Mouse (Mus musculus) CH12.LX (cell line): ENCODE measurements around the gene Sult2a1. TPM values are rescaled to one million over a fixed set of nuclear protein-coding genes. Genes with fewer than 3 reads are reported as not detected.
"Not testable (repeated sequence)": the region's sequence is repeated elsewhere in the genome, so short reads cannot be mapped to it uniquely, and the experiment has no call there.

Experiments
- DNase-seq: peaks from one replicate; pipeline ENCODE4 v3.0.0-alpha.2; 2013; ENCODE audit errors: extremely low read depth
- H3K27ac ChIP-seq: 2 replicates; pipeline ENCODE4 v1.5.1; 2012; ENCODE audit warnings: low read depth, mild to moderate bottlenecking, control low read depth, moderate library complexity; ENCODE audit not compliant: insufficient read depth
- H3K27me3 ChIP-seq: replicated peaks from 2 replicates; pipeline ENCODE3; 2012; ENCODE audit warnings: inconsistent platforms
- H3K36me3 ChIP-seq, 2 experiments: replicated peaks in 1 of 2; 2 replicates each; pipeline versions ENCODE3 to v1.6.1; 2012; ENCODE audit warnings: inconsistent platforms in 1 of 2, low read length in 1 of 2, mild to moderate bottlenecking in 1 of 2, mixed read lengths in 1 of 2, moderate library complexity in 1 of 2; ENCODE audit not compliant: control insufficient read depth in 1 of 2, insufficient read depth in 1 of 2
- H3K4me1 ChIP-seq, 2 experiments: 2 replicates each; pipeline ENCODE4 v1.6.1; 2012; ENCODE audit warnings: inconsistent platforms in 1 of 2, moderate library complexity in 1 of 2; ENCODE audit not compliant: insufficient read depth in 2 of 2, control insufficient read depth in 1 of 2
- H3K4me2 ChIP-seq: 2 replicates; pipeline ENCODE4 v1.6.1; 2012; ENCODE audit warnings: low read depth, mild to moderate bottlenecking, control low read depth; ENCODE audit not compliant: poor library complexity, insufficient read depth, severe bottlenecking
- H3K4me3 ChIP-seq, 3 experiments: fragments of 150-350 bp in 1 of 3; sonication (generic) in 1 of 3; replicated peaks in 1 of 3; 2 replicates each; pipeline versions ENCODE3 to v1.5.1; 2011 to 2012; ENCODE audit warnings: low read depth in 2 of 3, low read length in 2 of 3, mild to moderate bottlenecking in 2 of 3, moderate library complexity in 2 of 3, control low read depth in 1 of 3, improper control_type of control experiment in 1 of 3, inconsistent platforms in 1 of 3, mixed read lengths in 1 of 3; ENCODE audit not compliant: poor library complexity in 1 of 3
- H3K79me2 ChIP-seq: replicated peaks from 2 replicates; pipeline ENCODE4 v1.6.1; 2012; ENCODE audit warnings: mild to moderate bottlenecking, moderate library complexity; ENCODE audit not compliant: control insufficient read depth, poor library complexity, insufficient read depth, severe bottlenecking; ENCODE audit errors: extremely low read depth
- H3K9ac ChIP-seq: 2 replicates; pipeline ENCODE4 v1.6.1; 2012; ENCODE audit warnings: low read depth, mild to moderate bottlenecking, control low read depth, moderate library complexity; ENCODE audit not compliant: insufficient read depth
- H3K9me3 ChIP-seq: replicated peaks from 2 replicates; pipeline ENCODE3; 2012; ENCODE audit warnings: low read length, inconsistent platforms, mixed read lengths
- ETS1 ChIP-seq: conservative IDR thresholded peaks from 2 replicates; pipeline ENCODE4 v1.6.1; 2012; ENCODE audit warnings: low read depth, mild to moderate bottlenecking, inconsistent platforms, low read length, improper control_type of control experiment, moderate library complexity
- IRF4 ChIP-seq: IDR thresholded peaks from 2 replicates; pipeline ENCODE4 v1.6.1; 2014; ENCODE audit warnings: low read depth, mild to moderate bottlenecking, inconsistent platforms, low read length, improper control_type of control experiment
- MAFK ChIP-seq: IDR thresholded peaks from 2 replicates; pipeline ENCODE4 v1.6.1; 2011; ENCODE audit warnings: low read length, improper control_type of control experiment; ENCODE audit not compliant: insufficient replicate concordance
- MAZ ChIP-seq: IDR thresholded peaks from 2 replicates; pipeline ENCODE4 v1.6.1; 2012; ENCODE audit warnings: low read depth, mild to moderate bottlenecking, inconsistent platforms, low read length, improper control_type of control experiment, moderate library complexity
- MEF2A ChIP-seq: IDR thresholded peaks from 2 replicates; pipeline ENCODE4 v1.6.1; 2014; ENCODE audit warnings: low read depth, mild to moderate bottlenecking, inconsistent platforms, low read length, improper control_type of control experiment, borderline replicate concordance
- MYC ChIP-seq: IDR thresholded peaks from 2 replicates; pipeline ENCODE4 v1.6.1; 2011; ENCODE audit warnings: low read depth, mild to moderate bottlenecking, improper control_type of control experiment, low read length
- RAD21 ChIP-seq: IDR thresholded peaks from 2 replicates; pipeline ENCODE4 v1.6.1; 2011; ENCODE audit warnings: low read depth, mild to moderate bottlenecking, low read length, improper control_type of control experiment, moderate library complexity
- dilution Hi-C: fragments of 300-500 bp; cut with MboI; formaldehyde crosslinking; loops from 2 replicates; pipeline ENCODE4 v1.14.3; 2020; ENCODE audit warnings: low sequenced_read_pairs; ENCODE audit not compliant: extremely low pct_unique_long_range_greater_than_20kb, extremely low pct_ligation_motif_present
- in situ Hi-C: fragments of 300-500 bp; cut with MboI; formaldehyde crosslinking; loops from 3 replicates; pipeline ENCODE4 v1.14.3; 2019; ENCODE audit warnings: low sequenced_read_pairs, low pct_ligation_motif_present, low pct_unique_long_range_greater_than_20kb, mixed read lengths
- polyA plus RNA-seq: library from polyadenylated mRNA; unstranded; fragments of >175 nt; gene quantifications from 2 replicates; pipeline ENCODE4 v1.2.1, GENCODE M21; 2012; ENCODE audit warnings: low read depth; ENCODE audit not compliant: insufficient read length
- total RNA-seq, 2 experiments: library from RNA; depleted of rRNA; stranded (reverse); fragments of 300-350 nt in 1 of 2; fragments of >200 nt in 1 of 2; gene quantifications; 2 replicates each; pipeline ENCODE4 v1.2.3; 2012 to 2014

The Sult2a1 gene
- total RNA-seq (2012; rRNA removed): not detected in 2 replicates
- total RNA-seq (2014; rRNA removed): not detected in 2 replicates
- not detected in 2 replicates for polyA plus RNA-seq

- H3K36me3 ChIP-seq, H3K4me1 ChIP-seq, H3K79me2 ChIP-seq, DNase-seq, H3K4me2 ChIP-seq, H3K9me3 ChIP-seq, dilution Hi-C loops, H3K27me3 ChIP-seq, H3K4me3 ChIP-seq, H3K9ac ChIP-seq, in situ Hi-C loops, H3K27ac ChIP-seq: not testable (repeated sequence)
Measured at GRCm38 (mm10) chr7:13837309-13837708, at the start of gene Sult2a1. Gene Sult2a1 (minus strand): TSS chr7:13837409.

GRCm38 (mm10) chr7:13813913-13814312 is 23.3 kb downstream of the Sult2a1 start:
- H3K4me2 ChIP-seq: no peak overlapping the region
- TF ChIP-seq MAFK (no peak), MAZ (no peak), ETS1 (no peak), IRF4 (no peak), MEF2A (no peak), RAD21 (no peak), MYC (no peak)
- peaks cover 18% of the 10 kb centered on the region for H3K9me3 ChIP-seq
- H3K27ac ChIP-seq: no peak overlapping the region
- H3K4me3 ChIP-seq: no peak overlapping the region
- H3K79me2 ChIP-seq: no peaks in the 10 kb centered on the region
- DNase-seq: no peak
- no peaks in the 10 kb centered on the region for H3K27me3 ChIP-seq
- H3K36me3 ChIP-seq: no peaks in the 10 kb centered on the region
- H3K4me1 ChIP-seq: no peaks in the 10 kb centered on the region
- in situ Hi-C loops (no loop called here), dilution Hi-C loops (no loop called here)
- no peak overlapping the region for H3K9ac ChIP-seq

Other genes with a start within 250 kb of the Sult2a1 start
- not detected in 2 replicates for gene Sult2a5, start 213.4 kb downstream of the Sult2a1 start, total RNA-seq (2012; rRNA removed)
- not detected in 2 replicates for gene Sult2a5, start 213.4 kb downstream of the Sult2a1 start, total RNA-seq (2014; rRNA removed)
- gene Sult2a5, start 213.4 kb downstream of the Sult2a1 start, polyA plus RNA-seq: not detected in 2 replicates
- gene Sult2a2, start 103.9 kb downstream of the Sult2a1 start, total RNA-seq (2012; rRNA removed): not detected in 2 replicates
- not detected in 2 replicates for gene Sult2a2, start 103.9 kb downstream of the Sult2a1 start, total RNA-seq (2014; rRNA removed)
- not detected in 2 replicates for gene Sult2a2, start 103.9 kb downstream of the Sult2a1 start, polyA plus RNA-seq
- gene Sult2a4, start 152.2 kb upstream of the Sult2a1 start, total RNA-seq (2012; rRNA removed): not detected in 2 replicates
- not detected in 2 replicates for gene Sult2a4, start 152.2 kb upstream of the Sult2a1 start, total RNA-seq (2014; rRNA removed)
- not detected in 2 replicates for gene Sult2a4, start 152.2 kb upstream of the Sult2a1 start, polyA plus RNA-seq